Mouse (Mus musculus): ENCODE measurements at regions not wholly inside any gene's neighbourhood (a gene's known extent, or its start where the extent isn't known, plus 50 kb on each side); places are given as distances from the start of the nearest gene placed in this dataset.

DNA sequence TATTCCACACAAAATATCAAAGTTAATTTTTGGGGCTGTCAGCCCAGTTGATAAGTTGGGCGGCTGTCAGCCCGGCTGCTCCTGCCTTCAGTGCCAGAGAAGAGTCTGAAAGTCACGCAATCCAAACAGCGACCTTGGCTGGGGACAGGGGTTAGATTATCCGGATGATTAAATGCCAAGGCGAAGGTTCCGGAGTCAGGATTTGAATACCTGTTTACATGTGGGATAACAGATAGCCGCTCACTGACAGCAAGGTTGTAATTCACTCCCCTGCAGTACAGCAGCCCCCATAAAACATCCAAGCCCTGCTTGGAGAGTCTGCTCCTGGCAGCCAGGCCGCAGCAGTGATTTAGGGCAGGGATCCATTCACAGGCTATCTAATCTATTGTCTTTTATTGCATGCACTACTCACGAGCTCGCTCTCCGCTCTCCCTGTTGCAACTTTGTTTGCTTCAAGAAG, 388.3 kb downstream of the Gm45692 start:
- TF ChIP-seq CTCF (IDR thresholded peaks at IDR 0.05; ENCODE audit: borderline replicate concordance, insufficient read depth, low read depth, low read length), result no peak
- TF ChIP-seq POLR2A (IDR thresholded peaks at IDR 0.05; ENCODE audit: borderline replicate concordance, insufficient read depth, low read length), result no peak

All from cerebellum, adult 2 months (tissue).